Mouse (Mus musculus) stomach, embryonic 15.5 days (tissue): ENCODE results near the gene Itprid2. TPM values are rescaled to one million over a fixed set of nuclear protein-coding genes. Genes with fewer than 3 reads are reported as not detected.

ENCODE experiments used
- polyA plus RNA-seq: library from polyadenylated mRNA; unstranded; fragments of >200 nt; fragmentation: Nextera tagmentation; extraction: Ambion mirVana; gene quantifications from 2 replicates; pipeline ENCODE4 v1.2.1, GENCODE M21; 2015

The Itprid2 gene
- polyA plus RNA-seq, 1 experiment from 2014 or later = 20.8 TPM

Other genes with a start within 250 kb of the Itprid2 start
- gene Neurod1, start 178.6 kb upstream of the Itprid2 start, polyA plus RNA-seq = 2.2 and 3.3 TPM in 2 replicates
- 0.53 and 1.3 TPM in 2 replicates for gene Cerkl, start 178.6 kb upstream of the Itprid2 start, polyA plus RNA-seq
- not detected in 2 replicates for gene Ppp1r1c, start 72.4 kb downstream of the Itprid2 start, polyA plus RNA-seq